ENCODE assay signal across 8 mouse cellular contexts in genomic region chr2:52425523-52425795, GRCm38 (mm10). TPM values are rescaled to one million over a fixed set of nuclear protein-coding genes. Genes with fewer than 3 reads are reported as not detected.
DNase-seq lines count a peak whose midpoint lies in the region; ATAC-seq and TF ChIP-seq lines count a peak whose summit lies in the region.

No protein-coding gene starts in this region.

- H3K36me3 ChIP-seq in heart, embryonic 14.5 days (ENCODE audit: control insufficient read depth, insufficient read depth, low read length) = no peaks in the 10 kb centered on the region
- no peaks in the 10 kb centered on the region for H3K36me3 ChIP-seq in hindbrain, embryonic 15.5 days
- no peaks in the 10 kb centered on the region for H3K36me3 ChIP-seq in midbrain, embryonic 12.5 days

- peak overlapping the region; percentile 62 to 97 for H3K4me3 ChIP-seq in heart, embryonic 14.5 days (ENCODE audit: control insufficient read depth in 1 of 2, insufficient read depth in 1 of 2, low read depth in 1 of 2, low read length in 2 of 2)
- H3K4me3 ChIP-seq in bone marrow macrophage, adult 2 months (ENCODE audit: insufficient read depth, low read length) = peak overlapping the region; percentile 66
- peak overlapping the region; percentile 83 for H3K4me3 ChIP-seq in hindbrain, embryonic 15.5 days
- peak overlapping the region; percentile 95 for H3K4me3 ChIP-seq in midbrain, embryonic 12.5 days

- TF ChIP-seq POLR2A in bone marrow macrophage, adult 2 months (IDR thresholded peaks at IDR 0.05; ENCODE audit: borderline replicate concordance, low read depth, low read length) = no peak

- no peaks in the 10 kb centered on the region for H3K27me3 ChIP-seq in heart, embryonic 14.5 days (ENCODE audit: control insufficient read depth, insufficient read depth, low read length)
- no peaks in the 10 kb centered on the region for H3K27me3 ChIP-seq in hindbrain, embryonic 15.5 days
- no peaks in the 10 kb centered on the region for H3K27me3 ChIP-seq in midbrain, embryonic 12.5 days

- peaks cover 12 to 27% of the 10 kb centered on the region in 2 experiments for H3K4me1 ChIP-seq in heart, embryonic 14.5 days (ENCODE audit: control insufficient read depth in 2 of 2, insufficient read depth in 2 of 2, low read length in 2 of 2)
- H3K4me1 ChIP-seq in bone marrow macrophage, adult 2 months (ENCODE audit: control insufficient read depth, insufficient read depth, low read length) = peaks cover 23% of the 10 kb centered on the region
- peaks cover 33% of the 10 kb centered on the region for H3K4me1 ChIP-seq in hindbrain, embryonic 15.5 days (replicated peaks)
- H3K4me1 ChIP-seq in midbrain, embryonic 12.5 days = peaks cover 23% of the 10 kb centered on the region

- no peak for DNase-seq in heart, adult 11 months
- DNase-seq in ovary, postnatal 10 days (ENCODE audit: low spot score) = no peak
- DNase-seq in frontal cortex, postnatal 14 days (ENCODE audit: low spot score in 2 of 2) = no peak

- no peaks in the 10 kb centered on the region for H3K9me3 ChIP-seq in heart, embryonic 14.5 days (ENCODE audit: control insufficient read depth, low read length)
- H3K9me3 ChIP-seq in hindbrain, embryonic 15.5 days = no peaks in the 10 kb centered on the region
- no peaks in the 10 kb centered on the region for H3K9me3 ChIP-seq in midbrain, embryonic 12.5 days

- TF ChIP-seq CTCF in bone marrow macrophage, adult 2 months (IDR thresholded peaks at IDR 0.05; ENCODE audit: low read depth, low read length) = no peak

- ATAC-seq in heart, embryonic 14.5 days (ENCODE audit: insufficient number of reproducible peaks, insufficient read depth, low FRiP score, low read depth) = no peak
- ATAC-seq in hindbrain, embryonic 15.5 days (ENCODE audit: low FRiP score, low read depth) = no peak
- no peak for ATAC-seq in midbrain, embryonic 12.5 days (ENCODE audit: low FRiP score, low read depth)
- no peak for ATAC-seq in CD4-positive, CD25-positive, alpha-beta regulatory T cell, adult 4 months

- peak overlapping the region; percentile 51 to 90 for H3K27ac ChIP-seq in heart, embryonic 14.5 days (replicated peaks in 1 of 2; ENCODE audit: control insufficient read depth in 1 of 2, insufficient read depth in 1 of 2, low read depth in 2 of 2, low read length in 2 of 2)
- no peak overlapping the region for H3K27ac ChIP-seq in bone marrow macrophage, adult 2 months (ENCODE audit: insufficient read depth, low read depth, low read length)
- peak overlapping the region; percentile 89 for H3K27ac ChIP-seq in hindbrain, embryonic 15.5 days (replicated peaks)
- H3K27ac ChIP-seq in midbrain, embryonic 12.5 days (replicated peaks) = no peak overlapping the region

- WGBS in heart, embryonic 14.5 days = 21% methylated on average over 10 of the region's 10 CpGs
- WGBS in hindbrain, embryonic 15.5 days = 31% methylated on average over 10 of the region's 10 CpGs
- 27% methylated on average over 10 of the region's 10 CpGs for WGBS in midbrain, embryonic 12.5 days

- H3K4me2 ChIP-seq in heart, embryonic 14.5 days (ENCODE audit: low read length) = peak overlapping the region; percentile 77
- H3K4me2 ChIP-seq in hindbrain, embryonic 15.5 days = peak overlapping the region; percentile 84
- H3K4me2 ChIP-seq in midbrain, embryonic 12.5 days (replicated peaks) = peak overlapping the region; percentile 69

- peak overlapping the region; percentile 98 for H3K9ac ChIP-seq in heart, embryonic 14.5 days (ENCODE audit: low read length)
- H3K9ac ChIP-seq in hindbrain, embryonic 15.5 days = peak overlapping the region; percentile 47
- H3K9ac ChIP-seq in midbrain, embryonic 12.5 days (replicated peaks) = peak overlapping the region; percentile 58

RNA-seq across cellular contexts. Expression of gene Arl5a, which starts 0.8 kb away (rescaled TPM):
- 86.0 and 89.2 TPM in 2 replicates for polyA plus RNA-seq in heart, embryonic 14.5 days (2014; fragmentation: Nextera tagmentation; extraction: Ambion mirVana)
- polyA plus RNA-seq in bone marrow macrophage, adult 2 months (2012; ENCODE audit: insufficient read depth, insufficient read length, missing spikeins) = 37.8 and 39.5 TPM in 2 replicates
- 38.3 and 39.1 TPM in 2 replicates for polyA plus RNA-seq in hindbrain, embryonic 15.5 days (2015; fragmentation: Nextera tagmentation; extraction: Ambion mirVana)
- 59.6 and 66.5 TPM in 2 replicates for polyA plus RNA-seq in midbrain, embryonic 12.5 days (2016; fragmentation: Nextera tagmentation; extraction: Ambion mirVana)
- 10 to 100 TPM; 12.1 to 26.6 TPM for polyA plus RNA-seq in CD4-positive, CD25-positive, alpha-beta regulatory T cell, adult 4 months (2017; shearing (Covaris generic))

RNA-seq across cellular contexts. Expression of gene Neb, which starts 47.2 kb away (rescaled TPM):
- polyA plus RNA-seq in heart, embryonic 14.5 days (2014; fragmentation: Nextera tagmentation; extraction: Ambion mirVana) = 2.2 and 2.5 TPM in 2 replicates
- 0.31 and 0.58 TPM in 2 replicates for polyA plus RNA-seq in bone marrow macrophage, adult 2 months (2012; ENCODE audit: insufficient read depth, insufficient read length, missing spikeins)
- polyA plus RNA-seq in hindbrain, embryonic 15.5 days (2015; fragmentation: Nextera tagmentation; extraction: Ambion mirVana) = 0.36 and 1.3 TPM in 2 replicates
- polyA plus RNA-seq in midbrain, embryonic 12.5 days (2016; fragmentation: Nextera tagmentation; extraction: Ambion mirVana) = 0.59 and 0.64 TPM in 2 replicates
- 10 to 100 TPM; 27.9 to 28.4 TPM for polyA plus RNA-seq in CD4-positive, CD25-positive, alpha-beta regulatory T cell, adult 4 months (2017; shearing (Covaris generic))

Comparison
In these comparisons a context has a peak if more than half of its experiments do, and no peak if none do; other contexts are left out.
1. H3K27ac ChIP-seq: peak in heart, embryonic 14.5 days (2 of 2) and hindbrain, embryonic 15.5 days (single experiment); none in bone marrow macrophage, adult 2 months (single experiment) and midbrain, embryonic 12.5 days (single experiment).
2. H3K9ac ChIP-seq: peak in every context shown above with its lines; median percentile 98 in heart, embryonic 14.5 days; 58 in midbrain, embryonic 12.5 days; 47 in hindbrain, embryonic 15.5 days.
3. Peak in every context shown above with its lines, with median percentiles within 50 percentile points of each other: H3K4me2 ChIP-seq and H3K4me3 ChIP-seq.